Mouse (Mus musculus): ENCODE results near the gene H1fx.
"Not testable (repeated sequence)": the region's sequence is repeated elsewhere in the genome, so short reads cannot be mapped to it uniquely, and the experiment has no call there.

The H1fx gene

DNA sequence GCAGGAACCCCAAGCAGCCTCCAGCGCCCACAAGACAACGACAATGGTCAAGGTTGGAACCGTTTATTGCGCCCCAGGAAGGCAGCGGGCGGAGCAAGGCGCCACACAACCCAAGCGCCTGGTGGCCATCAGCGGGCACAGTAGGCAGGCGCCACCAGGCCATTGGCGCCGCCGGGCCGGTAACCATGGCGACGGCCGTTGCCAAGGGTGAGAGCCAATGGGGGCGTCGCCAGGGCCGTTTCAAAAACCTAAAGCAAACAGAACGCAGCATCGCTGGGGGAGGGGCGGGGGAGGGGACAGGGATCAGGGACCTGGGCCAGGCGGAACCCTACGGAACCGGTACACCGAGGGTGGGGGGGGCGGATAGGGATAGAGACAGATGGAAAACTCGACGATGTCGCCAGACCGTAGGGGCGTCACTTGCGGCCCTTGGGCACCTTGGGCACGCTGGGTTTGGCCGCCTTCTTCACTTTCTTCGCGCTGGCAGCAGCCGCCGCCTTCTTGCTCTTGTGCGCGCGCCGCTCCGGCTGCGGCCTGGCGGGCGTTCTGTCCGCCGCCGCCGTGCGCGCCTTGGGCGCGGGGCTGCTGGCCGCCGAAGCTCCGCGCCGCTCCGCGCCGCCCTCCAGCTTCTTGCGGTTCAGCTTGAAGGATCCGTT lies 935 bp downstream of the H1fx start:
- DNase-seq, result peak; percentile 65

DNA sequence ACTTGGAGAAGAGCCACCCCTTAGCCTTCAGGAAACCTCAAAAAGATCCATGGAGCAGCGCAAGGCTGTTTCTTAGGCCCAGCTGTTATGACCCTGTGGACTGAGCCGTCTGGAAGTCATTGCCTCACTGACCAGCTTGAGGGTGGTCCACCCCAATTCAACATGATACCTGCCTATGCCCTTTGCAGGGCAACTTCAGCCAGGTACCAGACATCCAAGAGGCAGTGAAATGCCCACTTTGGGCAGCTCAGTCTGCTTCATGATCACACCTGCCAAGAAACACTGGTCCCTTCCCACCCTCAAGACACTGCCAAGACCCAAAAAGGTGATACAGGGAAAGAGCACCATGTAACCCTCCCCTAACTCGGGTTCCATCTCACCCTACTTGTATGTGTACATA lies 1.7 kb downstream of the H1fx start:
- DNase-seq, result no peak

DNA sequence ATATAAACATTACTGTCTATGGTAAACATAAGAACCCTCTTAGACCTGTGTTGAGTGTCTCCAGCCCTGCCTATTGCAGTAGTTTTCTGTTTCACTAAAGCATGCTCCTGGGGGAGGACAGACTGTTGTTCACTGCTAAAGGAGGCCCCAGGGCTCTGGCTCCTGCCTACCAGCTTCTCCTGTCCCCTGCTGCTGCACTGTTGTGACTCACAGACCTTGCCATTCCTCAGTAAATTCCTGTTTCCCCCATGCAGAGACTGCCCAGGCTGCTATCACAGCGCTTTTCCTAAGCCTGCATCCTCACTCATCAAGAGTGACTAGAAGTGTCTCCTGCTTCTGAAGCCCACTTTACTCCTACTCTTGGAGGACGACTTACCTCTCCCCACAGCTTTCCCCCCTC lies 11.4 kb downstream of the H1fx start:
- DNase-seq, result no peak

DNA sequence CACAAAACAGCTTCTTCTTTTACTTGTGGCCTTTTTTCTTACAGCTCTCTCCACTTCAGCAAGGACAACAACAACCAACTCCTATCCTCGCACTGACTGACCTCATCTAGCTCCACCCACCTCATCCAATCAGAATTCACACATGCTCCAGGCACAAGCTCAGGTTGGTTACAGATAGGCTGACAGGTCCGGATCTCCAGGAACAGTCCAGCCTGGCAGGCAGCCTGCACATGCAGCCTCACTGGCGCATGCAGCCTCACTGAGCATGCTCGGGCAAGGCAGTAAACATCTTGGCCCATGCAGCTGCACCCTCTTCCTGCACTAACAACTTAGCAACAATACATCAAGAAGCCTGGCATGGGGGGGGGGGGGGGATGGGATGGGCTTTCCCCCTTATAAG lies 19.0 kb downstream of the H1fx start:
- DNase-seq, result not testable (repeated sequence)

DNA sequence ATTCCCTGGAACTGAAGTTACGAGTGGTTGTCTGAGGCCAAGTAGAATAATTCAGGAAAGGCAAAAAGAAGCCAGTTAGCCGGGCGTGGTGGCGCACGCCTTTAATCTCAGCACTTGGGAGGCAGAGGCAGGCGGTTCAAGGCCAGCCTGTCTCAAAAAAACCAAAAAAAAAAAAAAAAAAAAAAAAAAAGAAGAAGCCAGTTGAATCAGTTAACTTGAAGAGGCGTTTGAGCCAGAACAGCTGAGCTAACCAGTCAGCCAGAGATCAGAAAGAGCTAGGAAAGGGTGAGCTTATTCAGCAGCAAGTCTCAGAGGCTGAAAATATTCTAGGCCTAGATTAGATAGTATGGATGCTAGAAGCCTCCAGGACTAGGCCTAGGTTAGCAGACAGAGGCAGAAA lies 39.3 kb downstream of the H1fx start:
- no peak for DNase-seq

DNA sequence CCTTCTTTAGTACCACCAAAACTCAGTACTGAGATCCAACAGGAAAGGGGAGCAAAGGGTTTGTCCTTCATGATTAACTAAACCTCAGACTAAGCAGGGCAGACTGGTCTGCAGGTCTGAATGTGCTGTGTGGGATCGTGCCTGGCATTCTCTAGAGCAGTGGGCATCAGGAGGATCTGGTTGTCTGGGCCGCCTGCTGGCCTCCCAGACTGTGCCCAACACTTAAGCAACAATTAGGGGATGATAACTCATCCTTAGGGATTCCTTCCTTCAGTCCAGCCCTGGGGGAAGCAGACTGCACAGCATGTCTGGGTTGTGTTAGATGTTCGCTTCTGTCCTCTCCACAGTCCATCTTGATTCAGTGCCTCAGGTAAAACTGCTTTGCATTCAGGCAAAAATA lies 42.5 kb downstream of the H1fx start:
- no peak for DNase-seq

DNA sequence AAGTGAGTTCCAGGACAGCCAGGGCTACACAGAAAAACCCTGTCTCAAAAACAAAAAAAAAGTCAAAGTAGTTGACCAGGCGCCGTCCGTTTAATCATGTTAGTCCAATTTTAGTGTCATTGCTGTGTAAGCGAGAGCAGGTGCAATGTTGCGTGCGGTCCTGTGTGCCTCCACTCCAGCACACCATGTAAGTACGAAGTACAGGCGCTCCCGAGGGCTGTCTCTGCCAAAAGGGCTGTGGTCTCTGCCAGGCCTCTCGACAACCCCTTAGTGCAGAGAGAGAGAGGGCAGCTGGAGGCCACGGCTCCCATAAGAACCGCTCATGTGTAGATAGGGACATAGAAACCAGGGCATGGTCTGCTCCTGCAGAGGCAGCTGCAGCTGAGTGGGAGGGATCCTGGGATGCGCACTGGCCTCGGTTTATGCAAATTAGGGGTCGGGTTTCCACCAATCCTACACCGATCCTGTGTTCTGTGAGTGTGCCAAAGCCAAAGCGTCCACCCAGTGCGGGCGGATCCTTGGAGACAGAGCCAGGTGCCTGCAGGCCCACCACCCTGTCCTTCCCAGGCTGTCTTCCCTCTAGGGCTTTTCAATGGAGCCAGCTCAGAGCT lies 44.2 kb downstream of the H1fx start:
- no peak for DNase-seq

DNA sequence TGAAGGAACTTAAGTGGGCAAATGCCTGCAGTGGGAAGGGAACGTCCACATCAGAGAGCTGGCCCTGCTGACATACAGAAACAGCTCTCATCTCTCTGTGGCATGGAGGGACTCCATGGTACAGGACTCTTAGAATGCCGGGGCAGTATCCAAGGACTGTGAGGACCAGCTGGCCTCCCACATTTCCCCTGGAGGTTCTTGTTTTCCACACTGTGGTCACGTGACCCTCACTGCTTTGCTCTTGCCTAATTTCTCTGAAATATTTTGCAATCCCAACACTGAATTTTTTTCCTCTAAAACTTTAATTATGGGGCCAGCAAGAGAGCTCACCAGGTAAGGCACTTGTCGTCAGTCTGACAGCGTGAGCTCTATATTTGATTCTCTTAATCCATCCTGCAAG lies 46.4 kb downstream of the H1fx start:
- peak; percentile 55 for DNase-seq
